Mouse (Mus musculus) small intestine, adult 2 months (tissue): ENCODE data around the gene Igsf11.

ENCODE experiments used
- CTCF ChIP-seq: fragments of 200-500 bp; IDR thresholded peaks from 2 replicates; pipeline ENCODE4 v1.5.1; 2012; ENCODE audit warnings: low read depth, mild to moderate bottlenecking, control low read depth, inconsistent platforms, low read length, moderate library complexity, mixed read lengths; ENCODE audit not compliant: insufficient replicate concordance, insufficient read length; ENCODE audit errors: extremely low read depth
- POLR2A ChIP-seq: fragments of 200-500 bp; IDR thresholded peaks from 2 replicates; pipeline ENCODE4 v1.6.1; 2012; ENCODE audit warnings: low read depth, mild to moderate bottlenecking, control low read depth, inconsistent platforms, low read length, moderate library complexity

DNA sequence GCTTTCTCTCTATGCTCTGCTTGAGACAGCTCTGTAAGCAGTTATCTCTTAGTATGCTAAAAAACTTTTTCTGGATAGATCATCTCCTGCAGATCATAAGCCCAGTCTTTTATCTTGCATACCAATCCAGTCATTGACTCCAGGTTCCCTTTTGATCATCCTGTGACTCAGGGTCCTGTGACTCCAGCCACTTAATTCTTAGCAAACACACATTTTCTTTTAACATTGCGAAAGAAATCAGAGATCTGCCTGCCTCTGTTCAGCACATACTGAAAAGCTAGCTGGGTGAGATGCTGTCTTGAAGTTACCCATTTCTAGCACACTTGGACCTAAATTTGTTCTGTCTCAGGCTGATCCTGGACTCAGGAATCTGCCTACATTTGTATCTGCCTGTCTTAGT, 7.6 kb downstream of the Igsf11 start:
- TF ChIP-seq POLR2A (no peak), CTCF (no peak)
